Mouse (Mus musculus): Measurements from ENCODE around the gene Slc44a5.
A peak's percentile ranks its signal among the peaks of the same experiment; 100 is the strongest.
"Not testable (repeated sequence)": the region's sequence is repeated elsewhere in the genome, so short reads cannot be mapped to it uniquely, and the experiment has no call there.

The Slc44a5 gene

GRCm38 (mm10) chr3:154251486-154251885, 278.2 kb downstream of the Slc44a5 start:
- no peak for DNase-seq

GRCm38 (mm10) chr3:154252219-154252618, 279.0 kb downstream of the Slc44a5 start:
- DNase-seq, result no peak

- DNase-seq, result not testable (repeated sequence)
Observed at GRCm38 (mm10) chr3:154254187-154254586, 281.0 kb downstream of the Slc44a5 start.

GRCm38 (mm10) chr3:154257312-154257711, 284.1 kb downstream of the Slc44a5 start:
- DNase-seq, result no peak

- DNase-seq, result no peak
Observed at GRCm38 (mm10) chr3:154268313-154268712, 295.1 kb downstream of the Slc44a5 start.

- DNase-seq, result peak; percentile 76
Observed at GRCm38 (mm10) chr3:154269757-154270366, 296.6 kb downstream of the Slc44a5 start.

- DNase-seq, result no peak
Observed at GRCm38 (mm10) chr3:154274681-154275080, 301.4 kb downstream of the Slc44a5 start.

GRCm38 (mm10) chr3:154284260-154284659, 311.0 kb downstream of the Slc44a5 start:
- no peak for DNase-seq

GRCm38 (mm10) chr3:154285351-154285750, 312.1 kb downstream of the Slc44a5 start:
- no peak for DNase-seq

- no peak for DNase-seq
Observed at GRCm38 (mm10) chr3:154287217-154287616, 314.0 kb downstream of the Slc44a5 start.

- no peak for DNase-seq
Observed at GRCm38 (mm10) chr3:154288429-154289069, 315.3 kb downstream of the Slc44a5 start.

GRCm38 (mm10) chr3:154290351-154290750, 317.1 kb downstream of the Slc44a5 start:
- no peak for DNase-seq

GRCm38 (mm10) chr3:154292126-154292525, 318.9 kb downstream of the Slc44a5 start:
- DNase-seq, result no peak

- DNase-seq, result no peak
Observed at GRCm38 (mm10) chr3:154293839-154294490, 320.7 kb downstream of the Slc44a5 start.

- no peak for DNase-seq
Observed at GRCm38 (mm10) chr3:154294924-154295834, 321.9 kb downstream of the Slc44a5 start.

GRCm38 (mm10) chr3:154297499-154297898, 324.3 kb downstream of the Slc44a5 start:
- DNase-seq, result no peak

- DNase-seq, result no peak
Observed at GRCm38 (mm10) chr3:154298490-154298889, 325.3 kb downstream of the Slc44a5 start.

- DNase-seq, result no peak
Observed at GRCm38 (mm10) chr3:154300006-154300405, 326.8 kb downstream of the Slc44a5 start.

- no peak for DNase-seq
Observed at GRCm38 (mm10) chr3:154301102-154301501, 327.9 kb downstream of the Slc44a5 start.

GRCm38 (mm10) chr3:154305163-154305884, 332.1 kb downstream of the Slc44a5 start:
- DNase-seq, result no peak

GRCm38 (mm10) chr3:154317651-154318248, 344.5 kb downstream of the Slc44a5 start:
- DNase-seq, result peak; percentile 45
